Mouse (Mus musculus): ENCODE measurements around the gene Hnrnpul2. TPM values are rescaled to one million over a fixed set of nuclear protein-coding genes. Genes with fewer than 3 reads are reported as not detected.
A peak's percentile ranks its signal among the peaks of the same experiment; 100 is the strongest.

The Hnrnpul2 gene
- polyA plus RNA-seq, 1 experiment from 2014 or later, result 6.8 TPM

- H3K4me2 ChIP-seq (replicated peaks), result peak overlapping the region; percentile 83
- peak overlapping the region; percentile 74 for H3K27ac ChIP-seq
- no peaks in the 10 kb centered on the region for H3K27me3 ChIP-seq
- H3K9ac ChIP-seq, result peak overlapping the region; percentile 84
- WGBS, result 66% methylated on average over 9 of the region's 9 CpGs
- H3K4me3 ChIP-seq, result peak overlapping the region; percentile 72
- ATAC-seq (ENCODE audit: low FRiP score), result peak; percentile 56
- H3K4me1 ChIP-seq, result peaks cover 6% of the 10 kb centered on the region
- H3K9me3 ChIP-seq (replicated peaks), result no peaks in the 10 kb centered on the region
- peaks cover 28% of the 10 kb centered on the region for H3K36me3 ChIP-seq
Observed at GRCm38 (mm10) chr19:8870838-8871237, 51.0 kb downstream of the Hnrnpul2 start.

- Histone ChIP-seq H3K4me2 (replicated peaks) (peak within 1 kb of the TSS; percentile 83), H3K4me1 (peaks cover 6% of the 10 kb centered on the region), H3K9me3 (replicated peaks) (no peaks in the 10 kb centered on the region), H3K36me3 (peaks cover 34% of the 10 kb centered on the region), H3K4me3 (peak within 1 kb of the TSS; percentile 72), H3K9ac (peak within 1 kb of the TSS; percentile 84), H3K27me3 (no peaks in the 10 kb centered on the region), H3K27ac (peak within 1 kb of the TSS; percentile 74)
- 1% methylated on average over 56 of the region's 59 CpGs for WGBS
- peak; percentile 97 for ATAC-seq (ENCODE audit: low FRiP score)
Observed at GRCm38 (mm10) chr19:8871267-8872186, 51.7 kb downstream of the Hnrnpul2 start, which contains the start of gene Ubxn1. Ubxn1 (plus strand) TSS chr19:8871496.

GRCm38 (mm10) chr19:8872266-8872840 lies 52.5 kb downstream of the Hnrnpul2 start:
- H3K36me3 ChIP-seq, result peaks cover 39% of the 10 kb centered on the region
- peak overlapping the region; percentile 83 for H3K4me2 ChIP-seq (replicated peaks)
- H3K9ac ChIP-seq, result peak overlapping the region; percentile 84

GRCm38 (mm10) chr19:8875031-8875430 lies 55.2 kb downstream of the Hnrnpul2 start:
- 94% methylated on average over 7 of the region's 7 CpGs for WGBS
- H3K36me3 ChIP-seq, result peaks cover 39% of the 10 kb centered on the region

More at GRCm38 (mm10) chr19:8872266-8872840, 52.5 kb downstream of the Hnrnpul2 start:
- Histone ChIP-seq H3K9me3 (replicated peaks) (no peaks in the 10 kb centered on the region), H3K27me3 (no peaks in the 10 kb centered on the region), H3K4me1 (peaks cover 6% of the 10 kb centered on the region), H3K4me3 (peak overlapping the region; percentile 72), H3K27ac (no peak overlapping the region)
- 77% methylated on average over 10 of the region's 10 CpGs for WGBS
- ATAC-seq (ENCODE audit: low FRiP score), result no peak

GRCm38 (mm10) chr19:8880311-8881033 lies 60.7 kb downstream of the Hnrnpul2 start, which contains the start of gene Uqcc3:
Uqcc3 (minus strand) TSS chr19:8880923.
- ATAC-seq (ENCODE audit: low FRiP score), result peak; percentile 97
- no peaks in the 10 kb centered on the region for H3K27me3 ChIP-seq
- H3K9me3 ChIP-seq (replicated peaks), result no peaks in the 10 kb centered on the region
- H3K9ac ChIP-seq, result peak within 1 kb of the TSS; percentile 82
- peaks cover 14% of the 10 kb centered on the region for H3K36me3 ChIP-seq
- H3K4me1 ChIP-seq, result peaks cover 9% of the 10 kb centered on the region
- H3K27ac ChIP-seq, result peak within 1 kb of the TSS; percentile 83
- under 1% methylated on average over 42 of the region's 42 CpGs for WGBS
- H3K4me2 ChIP-seq (replicated peaks), result peak within 1 kb of the TSS; percentile 69
- peak within 1 kb of the TSS; percentile 70 for H3K4me3 ChIP-seq

More at GRCm38 (mm10) chr19:8875031-8875430, 55.2 kb downstream of the Hnrnpul2 start:
- H3K4me1 ChIP-seq, result peaks cover 14% of the 10 kb centered on the region
- no peak overlapping the region for H3K9ac ChIP-seq
- no peak overlapping the region for H3K4me3 ChIP-seq
- H3K9me3 ChIP-seq (replicated peaks), result no peaks in the 10 kb centered on the region
- no peaks in the 10 kb centered on the region for H3K27me3 ChIP-seq
- H3K4me2 ChIP-seq (replicated peaks), result no peak overlapping the region
- ATAC-seq (ENCODE audit: low FRiP score), result no peak
- H3K27ac ChIP-seq, result no peak overlapping the region

- Histone ChIP-seq H3K9ac (peak overlapping the region; percentile 82), H3K9me3 (replicated peaks) (no peaks in the 10 kb centered on the region), H3K27ac (no peak overlapping the region), H3K4me2 (replicated peaks) (peak overlapping the region; percentile 69), H3K4me1 (peaks cover 9% of the 10 kb centered on the region), H3K27me3 (no peaks in the 10 kb centered on the region), H3K36me3 (peaks cover 9% of the 10 kb centered on the region), H3K4me3 (peak overlapping the region; percentile 70)
- 0 out of 2 replicates have a peak, but pooled peaks have one; percentile 7 for ATAC-seq (ENCODE audit: low FRiP score)
- 21% methylated on average over 3 of the region's 3 CpGs for WGBS
Observed at GRCm38 (mm10) chr19:8881034-8881392, 61.2 kb downstream of the Hnrnpul2 start.

- 82% methylated on average over 3 of the region's 3 CpGs for WGBS
- Histone ChIP-seq H3K9ac (no peak within 1 kb of the TSS), H3K9me3 (replicated peaks) (no peaks in the 10 kb centered on the region), H3K27ac (no peak within 1 kb of the TSS), H3K4me3 (no peak within 1 kb of the TSS), H3K27me3 (no peaks in the 10 kb centered on the region), H3K4me2 (replicated peaks) (no peak within 1 kb of the TSS), H3K4me1 (peaks cover 16% of the 10 kb centered on the region), H3K36me3 (no peaks in the 10 kb centered on the region)
- ATAC-seq (ENCODE audit: low FRiP score), result no peak
Observed at GRCm38 (mm10) chr19:8883616-8884015, 63.8 kb downstream of the Hnrnpul2 start, which contains the start of the genes Lbhd1 and Gm49403. Lbhd1 (plus strand) TSS chr19:8883732. Gm49403 (plus strand) TSS chr19:8883930.

Other genes starting within 250 kb of the Hnrnpul2 start
- gene Slc22a8, start 228.8 kb upstream of the Hnrnpul2 start, polyA plus RNA-seq (2016; fragmentation: Nextera tagmentation; extraction: Ambion mirVana), result 0.89 and 0.93 TPM in 2 replicates
- gene Slc22a6, start 202.0 kb upstream of the Hnrnpul2 start, polyA plus RNA-seq (2016; fragmentation: Nextera tagmentation; extraction: Ambion mirVana), result 3.3 and 3.7 TPM in 2 replicates
- 0.61 and 0.94 TPM in 2 replicates for gene Chrm1, start 156.2 kb upstream of the Hnrnpul2 start, polyA plus RNA-seq (2016; fragmentation: Nextera tagmentation; extraction: Ambion mirVana)
- gene Slc3a2, start 96.6 kb upstream of the Hnrnpul2 start, polyA plus RNA-seq (2016; fragmentation: Nextera tagmentation; extraction: Ambion mirVana), result 126 and 127 TPM in 2 replicates
- 72.6 and 73.3 TPM in 2 replicates for gene Wdr74, start 84.2 kb upstream of the Hnrnpul2 start, polyA plus RNA-seq (2016; fragmentation: Nextera tagmentation; extraction: Ambion mirVana)
- gene 1700092M07Rik, start 79.3 kb upstream of the Hnrnpul2 start, polyA plus RNA-seq (2016; fragmentation: Nextera tagmentation; extraction: Ambion mirVana), result 2.4 and 4.5 TPM in 2 replicates
- 128 and 132 TPM in 2 replicates for gene Stx5a, start 78.6 kb upstream of the Hnrnpul2 start, polyA plus RNA-seq (2016; fragmentation: Nextera tagmentation; extraction: Ambion mirVana)
- gene Nxf1, start 62.9 kb upstream of the Hnrnpul2 start, polyA plus RNA-seq (2016; fragmentation: Nextera tagmentation; extraction: Ambion mirVana), result 190 and 196 TPM in 2 replicates
- gene Tmem223, start 49.0 kb upstream of the Hnrnpul2 start, polyA plus RNA-seq (2016; fragmentation: Nextera tagmentation; extraction: Ambion mirVana), result 189 and 213 TPM in 2 replicates
- 36.9 and 39.7 TPM in 2 replicates for gene Tmem179b, start 45.5 kb upstream of the Hnrnpul2 start, polyA plus RNA-seq (2016; fragmentation: Nextera tagmentation; extraction: Ambion mirVana)
- 31.8 and 32.4 TPM in 2 replicates for gene Taf6l, start 33.6 kb upstream of the Hnrnpul2 start, polyA plus RNA-seq (2016; fragmentation: Nextera tagmentation; extraction: Ambion mirVana)
- gene Polr2g, start 21.4 kb upstream of the Hnrnpul2 start, polyA plus RNA-seq (2016; fragmentation: Nextera tagmentation; extraction: Ambion mirVana), result 146 and 149 TPM in 2 replicates
- gene Zbtb3, start 17.5 kb upstream of the Hnrnpul2 start, polyA plus RNA-seq (2016; fragmentation: Nextera tagmentation; extraction: Ambion mirVana), result 6.5 and 7.4 TPM in 2 replicates
- gene Ttc9c, start 677 bp upstream of the Hnrnpul2 start, polyA plus RNA-seq (2016; fragmentation: Nextera tagmentation; extraction: Ambion mirVana), result 55.6 and 61.4 TPM in 2 replicates
- not detected in 2 replicates for gene AC129217.1, start 9.8 kb downstream of the Hnrnpul2 start, polyA plus RNA-seq (2016; fragmentation: Nextera tagmentation; extraction: Ambion mirVana)
- gene Bscl2, start 17.5 kb downstream of the Hnrnpul2 start, polyA plus RNA-seq (2016; fragmentation: Nextera tagmentation; extraction: Ambion mirVana), result 65.8 and 66.1 TPM in 2 replicates
- gene Gng3, start 19.2 kb downstream of the Hnrnpul2 start, polyA plus RNA-seq (2016; fragmentation: Nextera tagmentation; extraction: Ambion mirVana), result 171 and 176 TPM in 2 replicates
- gene Lrrn4cl, start 30.8 kb downstream of the Hnrnpul2 start, polyA plus RNA-seq (2016; fragmentation: Nextera tagmentation; extraction: Ambion mirVana), result 0.49 and 0.82 TPM in 2 replicates
- 166 and 175 TPM in 2 replicates for gene Ubxn1, start 51.5 kb downstream of the Hnrnpul2 start, polyA plus RNA-seq (2016; fragmentation: Nextera tagmentation; extraction: Ambion mirVana)
- 62.1 and 64.7 TPM in 2 replicates for gene Uqcc3, start 60.9 kb downstream of the Hnrnpul2 start, polyA plus RNA-seq (2016; fragmentation: Nextera tagmentation; extraction: Ambion mirVana)
- 69.0 and 69.5 TPM in 2 replicates for gene Lbhd1, start 63.7 kb downstream of the Hnrnpul2 start, polyA plus RNA-seq (2016; fragmentation: Nextera tagmentation; extraction: Ambion mirVana)
- not detected in 2 replicates for gene Gm49403, start 63.9 kb downstream of the Hnrnpul2 start, polyA plus RNA-seq (2016; fragmentation: Nextera tagmentation; extraction: Ambion mirVana)
- 74.3 and 87.4 TPM in 2 replicates for gene 1810009A15Rik, start 68.8 kb downstream of the Hnrnpul2 start, polyA plus RNA-seq (2016; fragmentation: Nextera tagmentation; extraction: Ambion mirVana)
- not detected in 2 replicates for gene Gm49416, start 68.9 kb downstream of the Hnrnpul2 start, polyA plus RNA-seq (2016; fragmentation: Nextera tagmentation; extraction: Ambion mirVana)
- 43.4 and 45.2 TPM in 2 replicates for gene Ints5, start 73.0 kb downstream of the Hnrnpul2 start, polyA plus RNA-seq (2016; fragmentation: Nextera tagmentation; extraction: Ambion mirVana)
- 114 and 118 TPM in 2 replicates for gene Ganab, start 78.1 kb downstream of the Hnrnpul2 start, polyA plus RNA-seq (2016; fragmentation: Nextera tagmentation; extraction: Ambion mirVana)
- 79.6 and 82.8 TPM in 2 replicates for gene B3gat3, start 100.4 kb downstream of the Hnrnpul2 start, polyA plus RNA-seq (2016; fragmentation: Nextera tagmentation; extraction: Ambion mirVana)
- 1.8 and 3.2 TPM in 2 replicates for gene Rom1, start 109.3 kb downstream of the Hnrnpul2 start, polyA plus RNA-seq (2016; fragmentation: Nextera tagmentation; extraction: Ambion mirVana)
- 17.0 and 17.1 TPM in 2 replicates for gene Eml3, start 109.5 kb downstream of the Hnrnpul2 start, polyA plus RNA-seq (2016; fragmentation: Nextera tagmentation; extraction: Ambion mirVana)
- 174 and 185 TPM in 2 replicates for gene Mta2, start 121.9 kb downstream of the Hnrnpul2 start, polyA plus RNA-seq (2016; fragmentation: Nextera tagmentation; extraction: Ambion mirVana)
- 32.3 and 35.7 TPM in 2 replicates for gene Tut1, start 133.8 kb downstream of the Hnrnpul2 start, polyA plus RNA-seq (2016; fragmentation: Nextera tagmentation; extraction: Ambion mirVana)
- gene Eef1g, start 147.0 kb downstream of the Hnrnpul2 start, polyA plus RNA-seq (2016; fragmentation: Nextera tagmentation; extraction: Ambion mirVana), result 352 and 372 TPM in 2 replicates
- 12.7 and 15.4 TPM in 2 replicates for gene Ahnak, start 169.3 kb downstream of the Hnrnpul2 start, polyA plus RNA-seq (2016; fragmentation: Nextera tagmentation; extraction: Ambion mirVana)

Measured in hindbrain, embryonic 12.5 days (tissue).